Mouse (Mus musculus) CH12F3 (cell line): ENCODE data around the gene Aebp2.

Source experiments
- in situ Hi-C: fragments of 300-500 bp; cut with MboI; formaldehyde crosslinking; loops from 2 replicates; pipeline ENCODE4 v1.14.3; 2020; ENCODE audit warnings: low sequenced_read_pairs

The Aebp2 gene

GRCm38 (mm10) chr6:140605732-140606131, 16.7 kb upstream of the Aebp2 start:
- in situ Hi-C loops = no loop called here

GRCm38 (mm10) chr6:140606534-140606933, 15.9 kb upstream of the Aebp2 start:
- in situ Hi-C loops = no loop called here

- in situ Hi-C loops = no loop called here
Observed at GRCm38 (mm10) chr6:140608666-140609065, 13.8 kb upstream of the Aebp2 start.

DNA sequence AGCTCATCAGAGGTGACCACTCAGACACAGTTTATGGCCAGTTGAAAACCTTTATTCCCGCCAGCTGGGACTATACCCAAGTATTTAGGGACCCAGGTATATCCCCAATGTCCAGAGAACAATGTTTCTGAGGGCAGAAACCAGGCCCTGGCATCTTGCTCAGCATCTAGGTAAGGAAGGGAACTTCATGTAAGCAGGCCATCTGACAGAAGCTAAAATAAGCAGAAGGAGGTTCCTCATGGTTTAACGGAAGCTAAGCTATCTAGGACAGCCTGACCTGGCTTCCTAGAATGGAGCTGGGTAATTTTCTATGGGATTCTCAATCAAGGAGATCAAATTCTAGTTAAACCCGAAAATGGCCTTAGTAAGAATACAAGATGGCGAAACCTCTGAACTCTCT, 12.9 kb upstream of the Aebp2 start:
- in situ Hi-C loops = no loop called here

- in situ Hi-C loops = no loop called here
Observed at GRCm38 (mm10) chr6:140610117-140610516, 12.3 kb upstream of the Aebp2 start.

GRCm38 (mm10) chr6:140611282-140611681, 11.2 kb upstream of the Aebp2 start:
- in situ Hi-C loops = no loop called here

DNA sequence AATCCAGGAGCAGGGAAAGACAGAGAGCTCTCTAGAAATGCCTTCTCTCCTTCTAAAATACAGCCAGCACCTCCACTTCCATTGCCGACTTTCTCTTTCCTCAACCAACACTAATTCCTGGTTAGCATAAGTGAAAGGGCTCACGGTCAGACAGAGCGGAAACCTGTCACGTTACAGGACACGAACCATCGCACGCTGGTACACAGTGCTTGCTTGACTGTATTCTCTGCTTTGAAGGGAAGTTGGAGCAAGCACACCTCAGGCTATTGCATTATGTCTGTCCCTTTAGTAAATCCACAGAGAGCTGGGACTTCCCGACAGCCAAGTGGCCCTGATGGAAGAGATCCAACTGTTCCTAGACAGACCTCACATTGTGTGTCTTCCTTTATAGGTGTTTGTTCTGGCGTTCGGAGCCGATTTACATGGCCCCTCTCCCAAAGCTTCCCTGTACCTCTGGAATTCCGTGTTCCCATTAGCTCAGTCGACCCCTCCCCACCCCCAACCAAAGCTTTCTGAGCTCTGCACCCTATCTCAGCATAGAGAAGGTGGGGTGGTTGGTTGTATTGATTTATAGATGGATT, 10.5 kb upstream of the Aebp2 start:
- in situ Hi-C loops = no loop called here

- in situ Hi-C loops = no loop called here
Observed at GRCm38 (mm10) chr6:140613822-140614221, 8.6 kb upstream of the Aebp2 start.

DNA sequence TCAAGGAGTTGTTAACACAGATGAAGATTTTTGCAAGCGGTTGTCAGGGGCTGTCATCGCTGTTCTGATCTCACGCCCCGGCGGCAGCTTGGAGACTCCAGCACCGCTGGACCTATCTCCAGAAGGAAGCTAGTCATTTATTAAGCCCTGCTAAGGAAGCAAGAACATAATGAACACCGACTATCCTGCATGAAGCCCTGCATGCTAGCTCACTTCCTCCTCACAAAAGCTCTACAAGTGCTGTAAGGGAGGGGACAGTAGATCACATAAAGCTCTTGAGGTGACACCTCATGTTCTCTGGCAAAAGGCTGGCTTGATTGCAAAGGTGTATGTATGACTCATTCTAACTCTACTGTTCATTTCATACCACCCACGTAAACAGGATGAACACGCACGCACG, 7.8 kb upstream of the Aebp2 start:
- in situ Hi-C loops = no loop called here

DNA sequence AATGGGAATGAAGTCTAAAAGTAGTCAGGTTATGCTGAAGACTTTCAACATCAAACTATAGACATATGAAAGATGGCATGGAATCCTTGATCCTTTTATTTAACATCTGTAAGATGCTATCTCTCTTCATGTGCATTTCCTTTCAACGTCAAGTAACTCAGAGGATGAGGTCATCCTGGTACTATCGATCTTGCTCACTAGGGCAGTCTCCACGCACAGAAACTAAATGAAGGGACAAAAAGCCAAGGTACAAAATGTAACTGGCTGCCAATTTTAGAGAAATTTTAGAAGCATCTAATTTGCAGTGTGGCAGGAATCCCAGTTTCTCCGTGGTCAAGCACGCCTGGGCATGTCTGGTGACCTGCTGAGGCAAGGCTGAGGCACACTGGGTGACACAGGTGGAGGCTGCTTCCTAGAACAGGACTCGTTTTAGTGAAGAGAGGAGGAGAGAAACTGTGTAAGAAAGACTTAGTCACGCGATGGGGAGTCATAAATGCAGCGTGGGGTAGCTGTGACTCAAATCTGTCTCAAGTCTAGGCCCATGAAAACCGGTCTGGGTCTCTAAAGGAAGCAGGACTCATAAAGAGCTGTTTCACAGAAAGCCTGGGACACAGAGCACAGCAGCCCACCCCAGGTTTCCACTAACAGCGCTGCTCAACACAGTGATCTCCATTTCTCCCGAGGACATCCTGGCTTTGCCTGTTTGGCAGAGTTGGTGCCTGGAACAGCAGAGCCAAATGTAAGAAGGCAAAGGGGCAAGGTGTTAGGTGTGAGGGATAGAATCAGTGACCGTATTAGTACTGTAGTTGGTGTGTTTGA, 1.7 kb upstream of the Aebp2 start:
- in situ Hi-C loops = no loop called here

GRCm38 (mm10) chr6:140621622-140622021, 841 bp upstream of the Aebp2 start:
- in situ Hi-C loops = no loop called here

DNA sequence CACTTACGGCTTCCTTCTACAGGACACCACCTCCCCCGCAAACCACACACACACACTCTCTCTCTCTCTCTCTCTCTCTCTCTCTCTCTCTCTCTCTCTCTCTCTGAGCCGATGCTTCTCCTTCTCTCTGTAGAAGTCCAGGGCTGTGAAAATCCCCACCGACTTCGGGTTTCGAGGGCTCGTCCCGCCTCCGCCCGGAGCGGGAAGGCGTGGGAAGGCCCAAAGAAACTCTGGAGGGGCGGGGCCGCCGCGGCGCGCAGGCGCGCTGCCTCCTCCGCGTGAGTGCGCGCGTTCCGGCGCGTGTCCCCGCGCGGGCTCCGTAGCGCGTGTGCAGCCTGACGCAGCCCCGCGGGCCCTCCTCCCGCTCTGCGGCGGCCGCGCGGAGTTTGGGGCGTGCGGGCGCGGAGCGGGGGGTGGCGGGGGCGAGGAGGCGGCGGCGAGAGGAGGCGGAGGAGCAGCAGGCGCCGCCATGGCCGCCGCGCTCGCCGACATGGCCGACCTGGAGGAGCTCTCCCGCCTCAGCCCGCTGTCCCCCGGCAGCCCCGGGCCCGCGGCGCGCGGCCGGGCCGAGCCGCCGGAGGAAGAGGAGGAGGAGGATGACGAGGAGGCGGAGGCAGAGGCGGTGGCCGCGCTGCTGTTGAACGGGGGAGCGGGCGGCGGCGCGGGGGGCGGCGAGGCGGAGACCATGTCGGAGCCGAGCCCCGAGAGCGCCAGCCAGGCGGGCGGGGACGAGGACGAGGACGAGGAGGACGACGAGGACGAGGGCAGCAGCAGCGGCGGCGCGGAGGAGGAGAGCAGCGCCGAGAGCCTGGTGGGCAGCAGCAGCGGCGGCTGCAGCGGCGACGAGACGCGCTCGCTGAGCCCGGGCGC, 998 bp downstream of the Aebp2 start:
- in situ Hi-C loops = no loop called here

GRCm38 (mm10) chr6:140624096-140625051, 1.9 kb downstream of the Aebp2 start:
- in situ Hi-C loops = no loop called here

DNA sequence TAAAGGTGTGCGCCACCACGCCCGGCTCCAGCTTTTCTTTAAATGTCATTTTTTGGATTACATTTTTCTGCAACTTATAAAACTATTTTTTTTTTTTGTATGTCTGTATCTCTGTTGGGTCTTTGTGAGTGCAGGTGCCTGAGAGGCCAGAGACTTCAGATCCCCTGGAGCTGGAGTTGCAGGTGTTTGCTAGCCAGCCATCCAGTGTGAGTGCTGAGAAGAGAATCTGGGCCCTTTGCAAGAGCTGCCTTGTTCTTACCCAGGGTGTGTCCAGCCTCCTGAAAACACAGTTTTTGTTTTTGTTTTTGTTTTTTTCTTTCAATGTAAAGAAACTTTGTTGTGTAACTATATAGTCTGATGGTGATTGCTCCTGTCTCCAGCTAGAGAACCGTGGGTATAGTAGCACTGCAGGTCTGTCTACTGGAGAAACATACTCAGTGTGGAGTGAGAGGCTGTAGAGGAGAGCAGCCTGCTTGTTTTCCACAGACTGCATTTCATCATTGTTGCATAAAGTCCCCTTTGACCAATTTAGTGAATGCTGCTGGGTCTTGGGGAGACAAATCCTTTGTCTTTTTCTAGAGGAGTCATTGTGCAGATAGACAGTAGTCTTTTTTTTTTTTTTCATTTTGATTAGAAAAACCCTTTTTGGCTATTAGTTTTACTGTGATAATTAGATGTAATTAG, 6.9 kb downstream of the Aebp2 start:
- in situ Hi-C loops = no loop called here

DNA sequence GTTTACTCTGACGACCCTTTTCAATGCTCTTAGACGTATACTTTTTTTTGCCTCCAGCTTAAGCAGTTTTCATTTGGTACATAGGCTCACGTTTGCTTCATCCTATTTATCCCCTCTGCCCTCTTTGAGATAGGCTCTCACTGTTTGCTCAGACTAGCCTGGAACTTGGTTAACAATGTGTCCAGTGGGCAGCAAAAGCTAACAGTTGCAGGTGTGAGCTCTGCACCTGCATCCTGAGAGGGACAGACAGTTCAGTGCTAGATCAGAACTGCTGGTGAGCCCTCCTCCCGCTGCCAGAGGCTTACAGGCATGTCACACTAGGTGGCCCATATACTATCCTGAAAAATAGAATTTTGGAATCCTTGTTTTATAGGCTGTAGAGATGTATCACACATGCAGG, 7.8 kb downstream of the Aebp2 start:
- in situ Hi-C loops = no loop called here

DNA sequence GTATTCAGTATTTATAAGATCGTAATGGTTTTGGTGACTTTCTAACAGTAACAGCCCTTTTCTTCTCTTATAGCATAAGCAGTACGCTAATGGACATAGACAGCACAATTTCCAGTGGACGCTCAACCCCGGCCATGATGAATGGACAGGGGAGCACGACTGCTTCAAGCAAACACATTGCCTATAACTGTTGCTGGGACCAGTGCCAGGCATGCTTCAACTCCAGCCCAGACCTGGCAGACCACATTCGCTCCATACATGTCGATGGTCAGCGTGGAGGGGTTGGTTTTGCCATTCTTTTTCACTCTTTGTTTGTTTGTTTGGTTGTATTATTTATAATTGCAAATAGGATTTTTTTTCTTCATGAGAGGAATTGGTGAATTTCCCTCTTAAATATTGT, 11.2 kb downstream of the Aebp2 start:
- in situ Hi-C loops = no loop called here

DNA sequence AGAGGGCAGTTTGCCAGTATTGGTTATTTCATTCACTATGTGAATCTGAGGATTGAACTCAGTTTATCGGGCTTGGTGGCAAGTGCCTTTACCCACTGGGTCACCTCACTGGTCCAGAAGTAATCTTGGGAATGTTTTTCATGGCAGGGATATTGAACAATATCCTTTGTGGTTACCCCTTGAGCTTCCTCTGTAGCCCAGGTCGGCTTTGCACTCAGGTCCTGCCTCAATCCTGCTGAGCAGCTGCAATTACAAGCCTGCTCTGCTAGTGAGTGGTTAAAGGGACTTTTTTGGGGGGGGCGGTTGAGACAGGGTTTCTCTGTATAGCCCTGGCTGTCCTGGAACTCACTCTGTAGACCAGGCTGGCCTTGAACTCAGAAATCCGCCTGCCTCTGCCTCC, 13.8 kb downstream of the Aebp2 start:
- in situ Hi-C loops = no loop called here

DNA sequence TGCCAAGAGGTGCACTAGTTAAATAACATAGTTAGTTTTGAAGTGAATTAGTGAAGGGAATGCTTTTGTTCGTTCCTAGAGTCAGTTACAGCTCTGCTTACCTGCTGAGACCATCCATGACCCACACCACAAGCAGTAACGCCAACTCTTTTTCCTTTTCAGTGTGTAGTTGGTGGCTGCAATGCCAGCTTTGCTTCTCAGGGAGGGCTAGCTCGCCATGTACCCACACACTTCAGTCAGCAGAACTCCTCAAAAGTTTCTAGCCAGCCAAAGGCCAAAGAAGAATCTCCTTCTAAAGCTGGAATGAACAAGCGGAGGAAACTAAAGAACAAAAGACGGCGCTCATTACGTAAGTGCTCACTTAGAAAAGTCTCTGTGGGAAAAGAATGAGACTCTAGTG, 19.5 kb downstream of the Aebp2 start:
- in situ Hi-C loops = no loop called here

DNA sequence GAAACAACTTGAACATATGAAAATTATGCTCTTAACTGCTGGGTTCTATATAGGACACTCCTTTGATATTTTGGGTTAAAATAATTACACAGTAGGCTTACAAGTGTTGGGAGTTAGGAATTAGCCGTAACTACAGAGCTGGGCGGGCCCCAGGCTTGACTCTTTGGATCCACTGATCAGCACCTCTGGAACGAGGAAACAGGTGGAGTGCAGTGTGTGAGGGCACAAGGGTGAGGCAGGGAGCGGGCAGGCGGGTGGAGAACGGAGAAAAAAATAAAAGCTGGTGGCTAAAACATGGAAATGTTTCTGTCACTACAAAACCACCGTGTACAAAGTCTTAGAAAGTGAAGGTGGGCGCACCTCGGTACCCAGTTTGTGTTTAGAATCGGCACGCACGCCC, 20.2 kb downstream of the Aebp2 start:
- in situ Hi-C loops = no loop called here

- in situ Hi-C loops = no loop called here
Observed at GRCm38 (mm10) chr6:140645931-140646330, 23.5 kb downstream of the Aebp2 start.
